Mouse (Mus musculus) kidney, adult 9 months (tissue): ENCODE data around the gene Gpr155.

Source experiments
- DNase-seq: peaks from one replicate; pipeline ENCODE4 v3.0.0; 2022

The Gpr155 gene

DNA sequence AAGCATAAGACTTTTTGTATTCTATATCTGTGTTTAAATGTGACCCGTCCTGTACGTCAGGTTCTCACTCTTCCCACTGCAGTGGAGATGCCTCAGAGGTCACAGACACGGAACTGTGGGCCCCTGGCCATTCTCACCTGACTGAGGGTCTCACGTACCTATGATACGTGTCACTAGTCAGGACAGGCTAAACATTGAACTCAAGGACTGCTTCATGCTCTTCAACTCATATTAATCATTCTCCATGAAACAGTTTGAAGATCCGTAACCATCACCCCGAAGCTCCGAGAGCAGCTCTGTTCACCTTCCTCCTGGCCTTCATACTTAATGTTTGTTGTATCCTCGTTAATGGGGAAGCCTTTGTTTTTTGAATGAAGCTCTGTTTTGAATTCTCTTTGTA, 68.9 kb downstream of the Gpr155 start:
- peak; percentile 59 for DNase-seq

DNA sequence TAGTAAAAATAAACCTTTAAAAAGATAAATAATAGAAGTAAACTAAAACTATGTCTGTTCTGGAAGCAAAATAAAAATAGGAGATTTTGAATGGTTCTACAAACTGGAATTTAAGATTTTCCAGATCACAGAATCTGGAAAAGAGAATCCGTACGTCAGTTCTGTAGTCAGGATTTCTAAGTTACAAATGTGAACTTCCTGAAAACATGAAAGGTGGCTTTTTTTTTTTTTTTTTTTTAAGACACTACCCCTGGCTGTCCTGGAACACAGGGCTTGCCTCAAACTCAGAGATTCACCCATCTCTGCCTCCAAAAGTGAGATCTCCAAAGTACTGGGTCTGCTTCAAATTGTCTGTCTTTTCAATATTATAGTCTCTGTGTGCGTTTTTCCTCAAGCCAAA, 72.1 kb downstream of the Gpr155 start:
- no peak for DNase-seq

DNA sequence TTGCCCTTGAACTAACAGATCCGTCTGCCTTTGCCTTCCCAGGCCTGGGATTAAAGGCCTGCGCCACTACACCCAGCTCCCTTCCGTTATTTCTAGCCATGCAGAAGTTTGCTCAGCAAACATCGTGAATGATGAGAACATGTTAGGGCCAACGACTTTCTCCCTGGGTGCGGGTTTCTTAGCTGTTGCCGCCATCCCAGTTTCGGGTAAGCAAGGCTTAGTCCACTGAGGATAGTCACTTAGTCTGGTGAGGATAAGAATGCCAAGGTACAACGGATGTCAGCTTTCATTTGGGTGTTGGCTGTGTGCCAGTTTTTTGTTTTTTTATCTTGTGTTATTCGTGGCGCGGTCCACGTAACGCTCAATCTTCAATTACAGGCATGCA, 73.3 kb downstream of the Gpr155 start:
- DNase-seq = peak; percentile 68

DNA sequence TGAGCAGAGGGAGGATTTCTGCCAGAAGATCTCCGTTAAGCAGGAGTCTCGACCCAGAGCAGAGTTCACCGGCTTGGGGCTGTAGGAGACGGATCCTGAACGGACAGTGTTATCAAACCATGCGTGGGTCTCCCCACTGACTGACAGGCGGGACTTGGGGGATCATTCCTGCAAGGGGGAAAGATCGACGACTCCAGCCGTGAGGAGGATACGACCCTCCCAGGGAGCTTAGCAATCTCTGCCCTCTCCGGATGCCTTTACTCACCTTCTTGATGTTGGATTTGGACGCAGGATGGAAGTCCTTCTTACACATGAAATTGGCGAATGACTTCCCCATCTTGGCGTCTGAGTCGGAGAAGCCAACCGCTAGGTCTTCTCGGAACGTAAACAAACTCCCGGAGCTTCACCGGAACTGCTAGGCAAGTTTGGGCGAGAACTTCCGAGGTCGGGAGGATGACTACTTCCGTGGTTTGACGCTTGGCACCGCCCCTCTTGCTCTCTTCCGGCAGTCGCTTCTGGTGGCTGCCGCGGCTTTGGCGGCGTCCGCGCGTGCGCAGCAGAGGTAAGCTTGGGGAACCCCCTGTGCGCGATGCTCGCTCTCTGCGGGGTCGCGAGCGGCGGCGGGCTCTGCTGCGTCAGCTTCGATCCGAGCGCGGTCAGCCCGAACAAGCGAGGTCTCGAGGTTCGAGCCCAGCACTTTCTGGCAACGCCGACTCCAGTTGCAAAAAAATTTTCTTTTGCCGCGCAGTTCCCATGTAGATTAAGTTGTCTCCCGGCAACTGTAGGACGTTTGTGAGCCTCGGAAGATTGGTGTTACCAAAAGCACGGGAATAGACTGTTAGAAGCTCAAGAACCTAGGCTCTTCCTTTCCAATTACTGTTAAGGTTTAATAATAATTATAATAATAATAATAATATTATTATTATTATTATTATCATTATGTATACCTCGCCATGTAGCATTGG, 73.9 kb downstream of the Gpr155 start, which contains the start of the genes Scrn3 and Cir1:
Scrn3 (plus strand) TSS at position 450 of the 965 bp plus-strand sequence.
Cir1 (minus strand) TSS at position 550 of the 965 bp plus-strand sequence.
- peak; percentile 95 for DNase-seq

DNA sequence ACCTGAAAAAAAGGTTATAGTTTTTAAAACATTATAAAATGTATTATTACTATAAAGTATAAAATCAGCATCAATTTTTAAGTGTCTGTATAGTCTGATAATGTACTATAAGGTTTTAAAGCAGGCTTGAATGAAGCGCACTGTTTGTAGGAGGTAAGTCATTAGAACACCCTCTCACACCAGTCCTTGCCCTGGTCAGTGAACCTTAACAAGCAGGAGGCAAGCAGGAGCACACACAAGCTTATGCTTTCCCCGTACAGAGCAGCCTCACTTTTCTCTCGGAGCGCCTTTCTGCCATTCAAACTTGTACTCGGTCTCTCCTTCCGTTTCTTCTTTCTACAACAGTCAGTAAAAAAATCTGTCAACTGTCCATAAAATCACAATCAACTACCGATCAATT, 80.4 kb downstream of the Gpr155 start:
- peak; percentile 53 for DNase-seq

DNA sequence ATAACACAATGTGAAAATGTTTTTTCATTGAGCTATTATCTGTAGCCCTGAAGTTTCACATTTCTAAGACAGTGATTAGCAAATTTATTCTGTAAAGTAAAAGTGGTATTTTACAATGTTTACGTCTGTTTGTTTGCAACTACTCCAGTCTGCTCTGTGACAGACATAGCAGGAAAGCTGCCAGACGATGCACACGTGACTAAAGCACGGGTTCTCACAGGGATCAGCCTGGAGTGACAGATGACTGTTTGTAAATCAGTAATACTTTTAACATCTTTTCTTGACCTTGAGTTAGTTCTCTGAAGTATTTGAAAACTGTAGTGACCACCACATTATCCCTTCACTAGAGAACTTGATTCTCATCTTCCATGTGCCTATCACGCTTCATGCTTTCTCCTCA, 81.9 kb downstream of the Gpr155 start:
- peak; percentile 57 for DNase-seq

DNA sequence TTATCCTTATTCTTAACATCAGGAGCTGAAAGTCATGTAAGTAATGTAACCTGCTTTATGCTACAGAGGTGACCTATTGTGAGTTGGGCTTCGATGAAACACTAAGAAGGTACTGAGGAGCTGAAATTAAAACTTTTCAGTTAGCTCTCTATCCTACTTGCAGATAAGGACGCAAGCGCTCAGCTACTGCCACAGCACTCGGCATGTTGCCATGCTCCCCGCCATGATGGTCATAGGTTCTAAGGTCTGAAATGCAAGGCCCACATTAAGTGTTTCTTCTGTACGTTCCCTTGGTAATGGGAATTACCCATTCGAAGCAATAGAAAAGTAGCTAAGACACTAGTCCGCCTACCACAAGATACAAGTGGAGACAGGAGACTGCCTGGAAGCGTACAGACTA, 83.7 kb downstream of the Gpr155 start:
- no peak for DNase-seq

DNA sequence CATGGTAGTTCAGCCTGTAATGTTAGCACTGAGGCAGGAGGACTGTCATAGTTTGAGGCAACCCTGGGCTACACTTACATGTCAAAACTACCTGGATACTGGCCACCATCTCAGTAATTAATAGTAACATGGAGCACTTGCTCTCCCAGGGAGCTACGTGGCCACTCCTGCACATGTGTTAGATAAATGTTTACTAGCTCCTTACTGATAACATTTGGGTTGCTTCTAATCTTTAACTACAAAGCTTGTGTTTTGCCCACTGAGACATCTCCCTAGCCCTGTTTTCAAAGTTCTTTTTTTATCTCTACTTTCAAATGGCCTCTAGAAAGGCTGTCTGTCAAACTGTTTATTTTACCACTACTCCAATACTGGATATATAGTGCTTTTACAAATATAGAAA, 84.4 kb downstream of the Gpr155 start:
- DNase-seq = no peak

DNA sequence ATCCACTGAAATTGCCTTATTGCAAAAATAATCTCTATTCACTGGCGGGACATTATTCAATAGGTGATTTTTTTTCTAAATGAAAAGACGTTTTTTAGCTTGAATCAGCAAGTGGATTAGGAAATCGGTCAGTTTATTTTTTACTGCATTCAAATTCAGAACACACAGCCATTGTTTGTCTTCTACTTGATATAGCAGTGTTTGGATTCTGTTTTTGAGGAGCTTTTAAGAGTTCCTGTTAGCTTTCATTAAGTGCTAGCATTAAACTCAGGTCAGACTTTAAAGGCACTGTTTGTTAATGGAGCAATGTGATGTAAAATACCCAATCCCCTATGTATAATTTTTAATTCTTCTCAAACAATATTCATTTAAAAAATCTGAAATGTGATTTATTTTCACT, 87.5 kb downstream of the Gpr155 start:
- DNase-seq = no peak

DNA sequence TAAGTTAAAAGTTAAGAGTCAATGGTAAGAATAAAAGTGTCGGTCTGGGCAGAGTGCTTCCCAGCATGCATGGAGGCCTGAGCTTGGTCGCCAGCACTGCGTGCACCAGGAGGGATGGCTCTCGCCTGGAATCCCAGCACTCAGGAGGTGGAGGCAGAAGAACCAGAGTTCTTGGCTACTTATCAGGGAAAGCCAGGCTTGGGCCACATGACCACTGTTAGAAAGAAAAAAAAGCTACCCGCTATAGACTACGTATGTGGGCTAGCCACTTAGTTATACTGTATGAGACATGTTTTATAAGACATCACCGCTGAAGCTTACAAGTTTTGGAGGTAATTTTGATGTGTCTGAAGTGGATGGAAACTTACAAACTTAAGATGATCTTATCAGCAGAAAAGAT, 88.2 kb downstream of the Gpr155 start:
- DNase-seq = no peak

DNA sequence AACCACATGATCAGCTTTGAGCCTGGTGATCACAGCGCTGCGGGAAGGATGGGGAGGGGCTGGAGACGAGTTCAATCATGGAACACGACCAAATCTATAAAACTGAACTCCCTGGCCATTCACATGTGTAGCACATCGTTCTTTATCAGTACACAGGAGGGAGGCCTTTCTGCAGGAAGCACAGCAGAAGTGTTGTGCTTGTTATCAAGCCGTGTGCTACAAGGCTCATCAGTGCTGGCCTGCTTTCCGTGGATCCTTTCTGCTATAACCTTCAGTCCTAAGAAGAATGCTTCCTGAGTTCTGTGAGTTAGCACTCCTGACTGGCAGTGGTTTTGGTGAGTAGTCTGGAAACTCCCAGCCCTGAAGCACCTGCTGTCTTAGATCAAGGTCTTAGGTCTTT, 91.3 kb downstream of the Gpr155 start:
- no peak for DNase-seq
